Mouse (Mus musculus) embryonic facial prominence, embryonic 11.5 days (tissue): ENCODE data around the gene Syt5. TPM values are rescaled to one million over a fixed set of nuclear protein-coding genes. Genes with fewer than 3 reads are reported as not detected.
A peak's percentile ranks its signal among the peaks of the same experiment; 100 is the strongest.

Experiments
- ATAC-seq: fragments of 200-750 bp; cut with Nextera tagmentation; replicated peaks from 2 replicates; pipeline ENCODE4 v1.8.0; 2017; ENCODE audit warnings: low read depth; ENCODE audit not compliant: insufficient number of reproducible peaks, low FRiP score, low TSS enrichment
- DNase-seq: peaks from one replicate; pipeline ENCODE4 v3.0.0-alpha.2; 2015; ENCODE audit warnings: low spot score
- H3K27ac ChIP-seq: fragments of 300-500 bp; sonication (generic); replicated peaks from 2 replicates; pipeline ENCODE4 v1.5.1; 2014; ENCODE audit warnings: mild to moderate bottlenecking, low read depth, low read length, control low read depth
- H3K27me3 ChIP-seq: fragments of 300-500 bp; sonication (generic); 2 replicates; pipeline ENCODE4 v1.6.1; 2014; ENCODE audit warnings: mild to moderate bottlenecking, low read length, moderate library complexity, mixed read lengths; ENCODE audit not compliant: control insufficient read depth, insufficient read depth
- H3K36me3 ChIP-seq: fragments of 300-500 bp; sonication (generic); replicated peaks from 2 replicates; pipeline ENCODE4 v1.6.1; 2014; ENCODE audit warnings: low read depth, mild to moderate bottlenecking, low read length, moderate library complexity, mixed read lengths; ENCODE audit not compliant: control insufficient read depth, insufficient read depth
- H3K4me1 ChIP-seq: fragments of 300-500 bp; sonication (generic); 2 replicates; pipeline ENCODE4 v1.6.1; 2014; ENCODE audit warnings: low read length, mixed read lengths; ENCODE audit not compliant: control insufficient read depth, insufficient read depth
- H3K4me2 ChIP-seq: fragments of 300-500 bp; sonication (generic); 2 replicates; pipeline ENCODE4 v1.6.1; 2014; ENCODE audit warnings: low read depth, mild to moderate bottlenecking, control low read depth, low read length, moderate library complexity
- H3K4me3 ChIP-seq: fragments of 300-500 bp; sonication (generic); 2 replicates; pipeline ENCODE4 v1.5.1; 2014; ENCODE audit warnings: low read depth, low read length, control low read depth
- H3K9ac ChIP-seq: fragments of 300-500 bp; sonication (generic); replicated peaks from 2 replicates; pipeline ENCODE4 v1.6.1; 2014; ENCODE audit warnings: mild to moderate bottlenecking, control low read depth, low read length
- H3K9me3 ChIP-seq: fragments of 300-500 bp; sonication (generic); replicated peaks from 2 replicates; pipeline ENCODE4 v1.6.1; 2016; ENCODE audit warnings: mild to moderate bottlenecking, low read length, inconsistent platforms, mixed read lengths; ENCODE audit not compliant: control insufficient read depth
- WGBS: fragments of 180-500 bp; shearing (Covaris S2); extraction: QIAGEN DNeasy Blood & Tissue Kit; methylation state at CpG from one replicate; pipeline ENCODE4 v1.1.7; 2014; 5-methylcytosine and 5-hydroxymethylcytosine counted together
- polyA plus RNA-seq: library from polyadenylated mRNA; unstranded; fragments of >200 nt; fragmentation: Nextera tagmentation; extraction: Ambion mirVana; gene quantifications from 2 replicates; pipeline ENCODE4 v1.2.1, GENCODE M21; 2014

The Syt5 gene
- polyA plus RNA-seq, 1 experiment from 2014 or later: 4.8 TPM

DNA sequence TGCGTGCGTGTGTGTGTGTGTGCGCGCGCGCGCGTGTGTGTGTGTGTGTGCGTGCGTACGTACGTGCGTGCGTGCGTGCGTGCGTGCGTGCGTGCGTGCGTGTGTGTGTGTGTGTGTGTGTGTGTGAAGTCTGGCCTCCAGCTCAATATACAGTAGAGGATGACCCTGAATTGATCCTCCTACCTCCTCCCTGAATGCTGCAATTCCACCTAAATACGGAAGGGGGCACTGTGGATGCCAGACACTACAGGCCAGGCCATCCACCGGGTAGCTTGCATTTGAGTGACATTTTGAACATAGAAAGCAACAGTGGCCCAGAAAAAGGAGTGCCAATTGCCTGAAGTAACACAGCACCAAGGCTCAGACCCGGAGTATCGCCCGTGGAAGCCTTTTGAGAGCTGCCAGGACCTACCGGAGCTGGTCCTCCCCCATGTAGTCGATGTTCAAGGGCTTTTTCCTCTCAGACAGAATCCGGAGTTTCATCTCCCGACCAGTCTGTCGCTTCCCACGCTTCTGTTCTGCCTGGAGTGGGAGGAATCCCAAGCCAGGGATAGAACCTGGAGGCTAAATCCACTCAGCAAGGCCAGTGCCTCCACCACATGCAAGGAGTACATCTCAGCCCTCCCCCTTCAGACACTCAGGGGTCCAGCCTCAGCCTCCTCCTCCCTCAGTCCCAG, 39.1 kb downstream of the Syt5 start:
- peak; percentile 15 for DNase-seq
- H3K4me3 ChIP-seq: no peak overlapping the region
- H3K27ac ChIP-seq: no peak overlapping the region
- no peak for ATAC-seq
- no peaks in the 10 kb centered on the region for H3K9me3 ChIP-seq
- H3K36me3 ChIP-seq: no peaks in the 10 kb centered on the region
- no peaks in the 10 kb centered on the region for H3K27me3 ChIP-seq
- H3K4me2 ChIP-seq: no peak overlapping the region
- no peak overlapping the region for H3K9ac ChIP-seq
- 84% methylated on average over 25 of the region's 32 CpGs for WGBS
- H3K4me1 ChIP-seq: no peaks in the 10 kb centered on the region

DNA sequence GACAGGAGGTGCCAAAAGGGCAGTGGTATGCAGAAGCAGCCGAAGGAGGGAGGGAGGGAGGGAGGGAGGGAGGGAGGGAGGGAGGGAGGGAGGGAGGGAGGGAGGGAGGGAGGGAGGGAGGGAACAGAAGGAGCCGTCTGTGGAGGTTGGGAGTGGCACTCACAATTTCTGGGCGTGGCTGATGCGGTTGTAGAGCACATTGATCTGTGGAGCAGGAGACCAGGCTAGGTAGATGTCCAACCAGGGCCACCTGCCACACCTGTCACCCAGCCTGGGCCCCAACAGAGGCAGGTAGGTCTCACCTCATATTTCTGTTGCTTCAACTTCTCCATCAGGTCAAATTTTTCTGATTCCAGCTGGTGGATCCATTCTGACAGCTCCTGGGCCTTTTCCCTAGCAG, 40.1 kb downstream of the Syt5 start:
- no peak overlapping the region for H3K4me3 ChIP-seq
- H3K4me2 ChIP-seq: no peak overlapping the region
- no peak overlapping the region for H3K27ac ChIP-seq
- H3K9ac ChIP-seq: no peak overlapping the region
- H3K36me3 ChIP-seq: no peaks in the 10 kb centered on the region
- no peaks in the 10 kb centered on the region for H3K4me1 ChIP-seq
- DNase-seq (no peak), ATAC-seq (no peak)
- no peaks in the 10 kb centered on the region for H3K9me3 ChIP-seq
- 63% methylated on average over 3 of the region's 4 CpGs for WGBS
- H3K27me3 ChIP-seq: no peaks in the 10 kb centered on the region

DNA sequence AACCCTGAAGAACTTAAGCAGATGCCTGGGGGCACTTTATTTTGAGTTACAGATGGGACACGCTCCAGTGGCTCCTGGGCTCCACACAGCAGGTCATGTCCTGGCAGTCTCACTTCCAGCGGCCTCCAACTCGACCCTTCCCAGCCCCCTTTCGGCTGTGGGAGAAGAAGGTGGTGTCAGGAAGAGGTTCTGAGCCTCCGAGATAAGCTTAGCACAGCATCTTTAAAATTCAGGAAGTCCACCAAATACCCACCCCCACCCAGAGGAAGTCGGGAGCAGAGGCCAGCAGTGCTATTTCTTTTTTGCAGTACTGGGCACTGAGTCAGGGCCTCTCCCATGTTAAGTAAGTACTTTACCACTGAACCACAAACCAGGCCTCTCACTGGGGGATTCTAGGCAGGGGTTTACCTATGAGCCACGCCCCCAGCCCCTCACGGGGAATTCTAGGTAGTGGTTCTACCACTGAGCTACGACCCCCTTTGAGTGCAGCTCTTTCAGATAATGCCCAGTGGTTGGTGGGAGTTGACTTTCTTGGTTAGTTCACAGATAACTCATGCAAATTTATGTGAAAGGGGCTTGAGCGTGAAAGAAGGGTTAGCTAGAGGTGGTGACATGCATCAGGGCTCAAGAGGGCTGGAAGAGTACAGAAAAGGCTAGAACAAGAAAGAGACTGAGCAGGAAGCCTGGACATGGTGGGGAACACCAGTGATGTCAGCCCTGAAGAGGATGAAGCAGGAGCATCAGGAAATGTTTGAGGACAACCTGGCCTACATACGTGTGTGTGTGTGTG, 42.5 kb downstream of the Syt5 start:
- no peak overlapping the region for H3K4me2 ChIP-seq
- 65% methylated on average over 11 of the region's 11 CpGs for WGBS
- no peak overlapping the region for H3K27ac ChIP-seq
- no peak overlapping the region for H3K4me3 ChIP-seq
- no peak overlapping the region for H3K9ac ChIP-seq
- H3K36me3 ChIP-seq: no peaks in the 10 kb centered on the region
- H3K27me3 ChIP-seq: no peaks in the 10 kb centered on the region
- no peaks in the 10 kb centered on the region for H3K4me1 ChIP-seq
- no peaks in the 10 kb centered on the region for H3K9me3 ChIP-seq
- no peak for DNase-seq
- no peak for ATAC-seq

DNA sequence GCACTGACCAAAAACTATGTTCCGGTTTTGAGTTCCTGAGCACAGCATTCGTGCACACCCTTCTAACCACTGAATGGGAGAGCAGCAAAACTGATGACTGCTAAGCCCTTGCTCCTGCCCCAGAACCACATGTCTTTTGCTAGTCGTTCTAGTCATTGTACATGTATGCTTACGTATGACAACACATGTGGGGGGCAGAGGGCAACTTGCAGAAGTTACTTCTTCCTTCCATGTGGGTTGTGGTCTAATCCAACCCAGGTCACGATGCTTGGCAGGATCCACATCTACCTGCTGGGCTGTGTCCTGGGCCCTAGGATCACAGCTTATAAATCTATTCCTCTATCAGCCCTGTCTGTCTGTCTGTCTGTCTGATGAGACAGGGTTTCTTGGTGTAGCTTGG, 43.5 kb downstream of the Syt5 start:
- Histone ChIP-seq H3K36me3 (no peaks in the 10 kb centered on the region), H3K4me3 (no peak overlapping the region), H3K9me3 (no peaks in the 10 kb centered on the region), H3K9ac (no peak overlapping the region), H3K27me3 (no peaks in the 10 kb centered on the region), H3K4me2 (no peak overlapping the region), H3K27ac (no peak overlapping the region), H3K4me1 (no peaks in the 10 kb centered on the region)
- DNase-seq (no peak), ATAC-seq (no peak)
- 74% methylated on average over 5 of the region's 5 CpGs for WGBS

DNA sequence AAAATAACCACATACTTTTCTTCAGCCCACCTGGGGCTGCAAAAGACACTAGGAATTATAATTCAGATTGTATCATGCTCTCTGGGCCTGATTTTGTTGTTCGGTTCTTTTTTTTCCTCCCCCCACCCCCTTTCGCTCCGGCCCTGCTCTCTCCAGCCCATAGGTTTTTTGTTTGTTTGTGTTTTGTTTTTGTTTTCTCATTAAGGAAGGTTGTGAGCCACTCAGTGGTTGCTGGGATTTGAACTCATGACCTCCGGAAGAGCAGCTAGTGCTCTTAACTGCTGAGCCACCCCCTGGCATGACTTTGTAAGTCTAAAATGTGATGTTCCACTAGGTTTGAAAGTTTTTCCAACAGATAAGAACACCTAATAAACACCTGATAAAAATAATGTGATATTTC, 44.2 kb downstream of the Syt5 start:
- Histone ChIP-seq H3K27ac (no peak overlapping the region), H3K4me1 (no peaks in the 10 kb centered on the region), H3K27me3 (no peaks in the 10 kb centered on the region), H3K9ac (no peak overlapping the region), H3K4me2 (no peak overlapping the region), H3K9me3 (no peaks in the 10 kb centered on the region), H3K36me3 (no peaks in the 10 kb centered on the region), H3K4me3 (no peak overlapping the region)
- no peak for ATAC-seq
- DNase-seq: no peak
- 83% methylated on average over 4 of the region's 4 CpGs for WGBS

DNA sequence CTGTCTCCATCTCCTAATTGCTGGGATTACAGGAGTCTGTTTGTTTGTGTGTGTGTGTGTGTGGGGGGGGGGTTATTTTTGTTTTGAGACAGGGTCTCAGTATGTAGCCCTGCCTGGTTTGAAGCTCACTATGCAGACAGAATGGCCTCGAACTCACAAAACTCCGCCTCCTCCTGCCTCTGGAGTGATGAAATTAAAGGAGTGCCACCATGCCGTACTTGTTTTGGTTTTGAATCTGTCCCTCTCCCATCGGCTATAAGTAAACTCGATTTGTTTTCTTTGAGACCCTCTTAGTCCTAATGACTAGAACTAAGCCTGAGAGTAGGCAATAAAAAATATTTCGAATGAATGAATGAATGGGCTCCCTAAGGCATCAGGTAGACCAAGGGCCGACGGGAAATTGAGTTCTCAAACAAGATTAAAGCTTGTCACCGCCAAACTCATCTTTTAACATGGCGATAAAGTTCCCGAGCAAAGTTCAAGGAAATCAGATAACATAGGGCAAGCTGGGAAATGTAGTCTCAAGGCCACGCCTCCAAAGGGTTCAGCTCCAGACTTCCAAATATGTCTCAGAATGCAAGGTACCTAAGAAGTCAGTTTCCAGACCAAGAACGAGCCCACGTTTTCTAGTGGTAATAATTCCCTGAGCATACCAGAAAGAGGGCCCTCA, 44.8 kb downstream of the Syt5 start:
- Histone ChIP-seq H3K4me2 (peak overlapping the region; percentile 51), H3K27me3 (no peaks in the 10 kb centered on the region), H3K36me3 (no peaks in the 10 kb centered on the region), H3K9me3 (no peaks in the 10 kb centered on the region), H3K9ac (peak overlapping the region; percentile 90), H3K27ac (no peak overlapping the region), H3K4me3 (peak overlapping the region; percentile 89), H3K4me1 (no peaks in the 10 kb centered on the region)
- ATAC-seq: no peak
- 12% methylated on average over 14 of the region's 14 CpGs for WGBS
- DNase-seq: peak; percentile 71

DNA sequence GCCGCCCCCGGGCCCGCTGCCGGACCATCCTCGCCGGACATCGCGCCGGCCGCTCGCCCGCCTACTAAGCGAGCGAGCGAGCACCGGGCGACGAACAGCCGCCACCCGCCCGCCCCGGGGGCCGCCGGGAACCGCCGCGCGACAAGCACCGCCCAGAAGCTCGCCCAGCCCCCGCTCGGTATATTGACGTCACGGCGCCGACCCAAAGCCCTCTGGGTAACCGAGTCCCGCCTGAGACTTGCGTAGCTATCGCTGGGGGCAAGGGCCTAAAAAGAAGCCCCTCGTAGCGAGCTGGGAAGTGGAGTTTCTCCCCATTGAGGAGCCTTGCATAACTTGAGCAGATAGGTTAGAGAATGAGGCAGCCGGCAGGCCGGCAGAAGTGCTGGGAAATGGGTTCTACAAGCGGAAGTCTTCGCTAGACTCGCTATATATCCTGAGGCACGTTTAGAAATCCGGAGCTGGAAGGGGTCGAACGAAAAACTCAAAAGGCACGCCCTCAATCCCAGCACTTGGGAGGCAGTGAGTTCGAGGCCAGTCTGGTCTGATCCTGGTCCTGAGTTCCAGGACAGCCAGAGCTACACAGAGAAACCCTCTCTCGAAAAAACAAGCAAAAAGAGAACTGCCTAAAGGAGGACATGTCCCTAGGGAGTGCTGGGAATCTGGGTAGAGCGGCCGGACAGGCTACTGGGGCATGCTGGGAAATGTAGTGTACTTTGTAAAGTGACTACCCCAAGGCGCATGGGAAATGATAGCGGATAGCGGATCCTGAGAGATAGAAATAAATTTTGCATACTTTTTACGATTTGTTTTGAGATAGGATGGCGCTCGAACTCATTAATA, 45.6 kb downstream of the Syt5 start, which contains the start of gene Ppp1r12c:
Gene Ppp1r12c, minus strand, starts transcription at position 123 of the 840 bp plus-strand sequence.
- DNase-seq: peak; percentile 95
- H3K4me2 ChIP-seq: peak within 1 kb of the TSS; percentile 51
- no peaks in the 10 kb centered on the region for H3K36me3 ChIP-seq
- no peaks in the 10 kb centered on the region for H3K9me3 ChIP-seq
- no peaks in the 10 kb centered on the region for H3K4me1 ChIP-seq
- H3K9ac ChIP-seq: peak within 1 kb of the TSS; percentile 90
- ATAC-seq: peak; percentile 80
- peak within 1 kb of the TSS; percentile 76 for H3K27ac ChIP-seq
- WGBS: under 1% methylated on average over 62 of the region's 62 CpGs
- no peaks in the 10 kb centered on the region for H3K27me3 ChIP-seq
- H3K4me3 ChIP-seq: peak within 1 kb of the TSS; percentile 89
